Mouse (Mus musculus): ENCODE results near the gene Dysf. TPM values are rescaled to one million over a fixed set of nuclear protein-coding genes. Genes with fewer than 3 reads are reported as not detected.

Gene Dysf
- polyA plus RNA-seq, 1 experiment from 2014 or later: 13.5 TPM

DNA sequence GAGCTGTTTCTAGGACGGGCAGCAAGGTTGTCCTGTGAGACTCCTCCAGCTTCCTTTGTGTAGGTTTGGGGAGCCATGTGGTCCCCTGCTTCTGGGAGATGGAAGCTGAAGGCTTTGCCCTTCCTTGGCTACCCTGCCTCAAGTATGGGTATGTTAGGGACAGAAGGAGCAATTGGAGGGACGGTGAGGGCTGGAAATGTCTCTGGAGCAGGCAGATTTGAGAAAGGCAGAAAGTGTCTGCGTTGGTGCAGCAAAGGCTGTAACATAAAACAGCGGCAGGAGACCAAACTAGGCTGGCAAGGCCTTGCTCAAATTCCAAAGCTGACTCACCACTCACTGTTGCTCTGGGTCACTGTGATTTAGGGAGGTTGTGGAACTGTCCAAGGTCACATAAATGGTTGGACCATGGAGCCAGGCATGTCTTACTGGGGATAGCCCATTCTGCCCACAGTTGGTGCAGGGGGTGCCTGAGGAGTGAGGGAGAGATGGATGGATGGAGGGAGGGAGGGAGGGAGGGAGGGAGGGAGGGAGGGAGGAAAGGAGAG lies 148.2 kb downstream of the Dysf start:
- Histone ChIP-seq H3K27me3 (ENCODE audit: insufficient read depth, low read length) (no peaks in the 10 kb centered on the region), H3K27ac (ENCODE audit: low read depth) (no peak overlapping the region), H3K9ac (no peak overlapping the region), H3K36me3 (ENCODE audit: insufficient read depth) (no peaks in the 10 kb centered on the region), H3K4me3 (ENCODE audit: low read depth, low read length) (no peak overlapping the region), H3K4me1 (ENCODE audit: insufficient read depth) (no peaks in the 10 kb centered on the region), H3K9me3 (ENCODE audit: low read depth, low read length) (no peaks in the 10 kb centered on the region), H3K4me2 (no peak overlapping the region)
- TF ChIP-seq CTCF (IDR thresholded peaks at IDR 0.05; ENCODE audit: low read depth): no peak
- DNase-seq (no peak), ATAC-seq (ENCODE audit: insufficient read depth) (no peak)
- WGBS: 78% methylated on average over 4 of the region's 4 CpGs

GRCm38 (mm10) chr6:84159046-84159445 lies 150.7 kb downstream of the Dysf start:
- WGBS: 86% methylated on average over 4 of the region's 4 CpGs
- no peak overlapping the region for H3K9ac ChIP-seq
- H3K27ac ChIP-seq (ENCODE audit: low read depth): no peak overlapping the region
- no peaks in the 10 kb centered on the region for H3K4me1 ChIP-seq (ENCODE audit: insufficient read depth)
- ATAC-seq (ENCODE audit: insufficient read depth) (no peak), DNase-seq (no peak)
- H3K4me2 ChIP-seq: no peak overlapping the region
- no peaks in the 10 kb centered on the region for H3K36me3 ChIP-seq (ENCODE audit: insufficient read depth)
- no peaks in the 10 kb centered on the region for H3K27me3 ChIP-seq (ENCODE audit: insufficient read depth, low read length)
- no peak overlapping the region for H3K4me3 ChIP-seq (ENCODE audit: low read depth, low read length)
- no peak for TF ChIP-seq CTCF (IDR thresholded peaks at IDR 0.05; ENCODE audit: low read depth)
- no peaks in the 10 kb centered on the region for H3K9me3 ChIP-seq (ENCODE audit: low read depth, low read length)

DNA sequence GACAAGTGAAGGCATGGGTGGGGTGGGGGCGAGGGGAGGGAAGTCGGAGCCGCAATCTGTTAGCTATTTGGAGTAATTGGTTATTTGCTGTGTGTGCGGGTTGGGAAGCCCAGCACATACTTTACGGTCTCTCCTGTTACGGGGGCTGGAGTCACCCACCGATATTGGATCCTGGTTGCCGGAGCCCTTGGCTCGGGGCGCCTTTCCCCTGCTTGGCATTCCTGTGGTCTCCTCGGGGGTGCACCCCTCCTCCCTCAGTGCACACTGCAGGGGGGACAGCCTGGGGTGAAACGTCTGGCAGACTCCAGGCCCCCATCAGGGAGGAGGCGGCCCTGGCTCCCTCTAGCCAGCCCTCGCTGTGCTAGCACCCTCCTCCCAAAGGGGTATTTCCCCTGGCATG lies 159.2 kb downstream of the Dysf start:
- 75% methylated on average over 14 of the region's 14 CpGs for WGBS

DNA sequence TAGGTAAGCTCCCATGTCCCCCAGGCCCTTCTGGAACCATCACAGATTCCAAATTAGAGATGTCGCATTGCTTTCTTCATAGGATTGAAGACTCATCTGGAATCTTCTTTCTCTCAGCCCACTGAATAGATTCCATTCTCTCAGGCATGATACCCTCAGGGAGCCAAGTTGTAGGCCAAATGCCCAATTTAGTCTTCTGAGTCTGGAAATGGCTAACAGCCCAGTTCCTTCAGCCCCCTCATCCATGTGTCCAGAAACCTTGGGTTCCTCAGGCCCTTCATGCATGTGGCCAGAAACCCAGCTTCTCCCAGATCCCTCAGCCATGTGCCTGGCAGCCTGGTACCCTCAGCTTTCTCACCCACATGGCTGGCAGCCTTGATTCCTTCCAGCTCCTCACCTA lies 160.2 kb downstream of the Dysf start:
- Histone ChIP-seq H3K4me1 (ENCODE audit: insufficient read depth) (no peaks in the 10 kb centered on the region), H3K9ac (no peak overlapping the region), H3K36me3 (ENCODE audit: insufficient read depth) (no peaks in the 10 kb centered on the region), H3K4me2 (no peak overlapping the region), H3K9me3 (ENCODE audit: low read depth, low read length) (no peaks in the 10 kb centered on the region), H3K27me3 (ENCODE audit: insufficient read depth, low read length) (no peaks in the 10 kb centered on the region), H3K27ac (ENCODE audit: low read depth) (no peak overlapping the region), H3K4me3 (ENCODE audit: low read depth, low read length) (no peak overlapping the region)
- WGBS: 95% methylated on average over 1 of the region's 1 CpGs
- DNase-seq (no peak), ATAC-seq (ENCODE audit: insufficient read depth) (no peak)
- TF ChIP-seq CTCF (IDR thresholded peaks at IDR 0.05; ENCODE audit: low read depth): no peak

More for the DNA sequence above, 159.2 kb downstream of the Dysf start:
- DNase-seq (no peak), ATAC-seq (ENCODE audit: insufficient read depth) (no peak)
- Histone ChIP-seq H3K27me3 (ENCODE audit: insufficient read depth, low read length) (no peaks in the 10 kb centered on the region), H3K4me3 (ENCODE audit: low read depth, low read length) (no peak overlapping the region), H3K9ac (no peak overlapping the region), H3K36me3 (ENCODE audit: insufficient read depth) (no peaks in the 10 kb centered on the region), H3K9me3 (ENCODE audit: low read depth, low read length) (no peaks in the 10 kb centered on the region), H3K27ac (ENCODE audit: low read depth) (no peak overlapping the region), H3K4me1 (ENCODE audit: insufficient read depth) (no peaks in the 10 kb centered on the region), H3K4me2 (no peak overlapping the region)
- TF ChIP-seq CTCF (IDR thresholded peaks at IDR 0.05; ENCODE audit: low read depth): no peak

DNA sequence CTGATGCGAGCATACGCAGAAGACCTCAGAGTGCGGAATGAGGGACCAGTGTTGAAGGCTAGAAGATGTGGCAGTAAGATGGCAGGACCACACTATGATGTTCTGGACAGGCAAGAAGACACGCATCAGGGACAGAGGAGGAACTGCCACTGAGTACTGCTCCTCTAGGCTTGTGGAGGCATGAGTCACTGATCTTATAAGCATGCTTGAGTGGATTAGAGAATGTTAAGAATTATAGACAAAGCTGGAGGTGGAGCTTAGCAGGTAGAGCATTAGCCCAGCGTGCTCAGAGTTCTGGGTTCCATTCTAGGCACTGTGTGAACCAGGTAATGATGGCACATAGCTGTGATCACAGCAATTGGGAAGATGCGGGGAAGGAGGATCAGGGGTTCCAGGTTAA lies 165.2 kb downstream of the Dysf start:
- Histone ChIP-seq H3K9me3 (ENCODE audit: low read depth, low read length) (no peaks in the 10 kb centered on the region), H3K27me3 (ENCODE audit: insufficient read depth, low read length) (no peaks in the 10 kb centered on the region), H3K4me2 (no peak overlapping the region), H3K36me3 (ENCODE audit: insufficient read depth) (no peaks in the 10 kb centered on the region), H3K9ac (no peak overlapping the region), H3K4me3 (ENCODE audit: low read depth, low read length) (no peak overlapping the region), H3K4me1 (ENCODE audit: insufficient read depth) (no peaks in the 10 kb centered on the region), H3K27ac (ENCODE audit: low read depth) (no peak overlapping the region)
- TF ChIP-seq CTCF (IDR thresholded peaks at IDR 0.05; ENCODE audit: low read depth): no peak
- DNase-seq (no peak), ATAC-seq (ENCODE audit: insufficient read depth) (no peak)
- WGBS: 87% methylated on average over 6 of the region's 6 CpGs

- Histone ChIP-seq H3K9ac (no peak overlapping the region), H3K36me3 (ENCODE audit: insufficient read depth) (no peaks in the 10 kb centered on the region), H3K4me2 (no peak overlapping the region), H3K4me1 (ENCODE audit: insufficient read depth) (peaks cover 5% of the 10 kb centered on the region; the same call in 1 of the 2 replicates), H3K27me3 (ENCODE audit: insufficient read depth, low read length) (no peaks in the 10 kb centered on the region), H3K4me3 (ENCODE audit: low read depth, low read length) (no peak overlapping the region), H3K9me3 (ENCODE audit: low read depth, low read length) (no peaks in the 10 kb centered on the region), H3K27ac (ENCODE audit: low read depth) (no peak overlapping the region)
- DNase-seq: no peak
- no peak for ATAC-seq (ENCODE audit: insufficient read depth)
- WGBS: 54% methylated on average over 5 of the region's 5 CpGs
- no peak for TF ChIP-seq CTCF (IDR thresholded peaks at IDR 0.05; ENCODE audit: low read depth)
Observed at GRCm38 (mm10) chr6:84178776-84179405, 170.5 kb downstream of the Dysf start.

DNA sequence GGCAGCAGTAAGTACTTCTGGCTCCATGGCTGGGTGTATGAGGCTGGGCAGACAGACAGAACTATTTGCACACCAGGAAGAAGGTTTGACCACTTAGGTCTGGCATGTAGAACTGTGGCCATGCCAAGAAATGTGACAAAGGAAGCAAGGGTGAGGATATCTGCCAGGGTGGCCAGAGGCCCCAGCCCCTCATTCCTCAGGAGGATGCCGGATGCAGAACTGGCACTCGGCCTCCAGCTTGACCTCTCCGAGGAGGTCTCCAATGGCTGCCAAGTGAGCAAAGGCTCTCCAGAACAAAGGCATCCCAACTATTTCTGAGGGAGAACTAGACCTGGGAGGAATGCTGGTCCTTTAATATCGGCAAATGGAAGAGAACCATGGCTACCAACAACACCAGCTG lies 173.1 kb downstream of the Dysf start:
- no peak for TF ChIP-seq CTCF (IDR thresholded peaks at IDR 0.05; ENCODE audit: low read depth)
- Histone ChIP-seq H3K4me3 (ENCODE audit: low read depth, low read length) (no peak overlapping the region), H3K4me1 (ENCODE audit: insufficient read depth) (peaks cover 5% of the 10 kb centered on the region; the same call in 1 of the 2 replicates), H3K9me3 (ENCODE audit: low read depth, low read length) (no peaks in the 10 kb centered on the region), H3K27me3 (ENCODE audit: insufficient read depth, low read length) (no peaks in the 10 kb centered on the region), H3K27ac (ENCODE audit: low read depth) (peak overlapping the region; percentile 47; the same call in 1 of the 2 replicates), H3K36me3 (ENCODE audit: insufficient read depth) (no peaks in the 10 kb centered on the region), H3K4me2 (no peak overlapping the region), H3K9ac (no peak overlapping the region)
- WGBS: 16% methylated on average over 4 of the region's 4 CpGs
- peak; percentile 57 for DNase-seq
- peak; percentile 54 for ATAC-seq (ENCODE audit: insufficient read depth)
